Mouse (Mus musculus) embryo, embryonic 10.5 days (tissue): ENCODE measurements around the gene Eif5.
"Not testable (repeated sequence)": the region's sequence is repeated elsewhere in the genome, so short reads cannot be mapped to it uniquely, and the experiment has no call there.

Experiments
- DNase-seq: peaks from one replicate; pipeline ENCODE4 v3.0.0-alpha.2; 2015; ENCODE audit warnings: low spot score

Eif5 gene

DNA sequence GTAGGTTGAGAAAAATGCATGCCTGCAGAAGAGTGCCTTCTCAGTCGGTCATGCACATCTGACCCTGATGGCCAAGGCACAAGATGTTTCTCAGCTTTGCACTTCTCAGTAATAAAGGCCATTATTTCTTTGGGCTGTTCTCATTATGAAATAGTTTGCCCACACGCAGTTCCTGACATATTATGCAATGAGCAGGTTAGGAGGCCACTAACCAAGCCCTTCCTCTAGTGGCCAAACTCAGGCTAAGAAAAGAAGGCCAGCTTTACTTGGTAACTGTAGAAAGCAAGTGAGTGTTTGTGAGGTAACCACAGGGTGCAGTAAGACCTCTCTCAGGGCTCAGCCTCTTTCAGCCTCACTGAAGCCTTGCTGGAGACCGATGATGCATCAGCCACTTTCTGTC is 12.9 kb upstream of the Eif5 start:
- no peak for DNase-seq

DNA sequence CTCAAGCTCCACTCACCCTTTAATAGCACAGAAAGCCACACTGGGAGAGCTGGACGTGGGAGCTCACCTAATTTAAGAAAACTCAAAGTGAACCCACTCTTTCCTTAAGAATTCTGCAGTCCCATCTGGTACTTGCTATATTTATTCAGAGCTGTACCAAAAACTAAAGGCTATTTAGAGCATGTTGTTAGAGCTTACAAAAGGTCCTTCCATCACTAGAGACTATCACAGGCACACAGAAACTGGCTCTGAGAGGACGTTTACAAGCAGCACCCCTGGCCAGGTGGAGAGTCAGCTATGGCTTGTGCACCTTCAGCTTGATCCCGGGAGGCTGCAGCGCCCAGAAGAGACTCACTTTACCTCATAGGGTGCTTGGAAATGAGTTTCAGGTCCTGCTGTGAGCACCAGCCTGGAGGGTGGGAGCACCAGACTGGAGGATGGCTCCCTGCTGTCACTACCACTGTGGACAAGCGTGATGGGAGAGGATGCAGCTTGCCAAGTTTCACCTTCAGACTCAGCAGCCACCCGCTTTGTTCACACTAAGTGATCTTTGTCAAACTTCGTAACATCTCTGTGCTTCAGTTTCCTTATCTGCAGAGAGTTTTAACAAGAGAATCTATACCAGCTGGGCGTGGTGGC is 10.1 kb upstream of the Eif5 start:
- no peak for DNase-seq

DNA sequence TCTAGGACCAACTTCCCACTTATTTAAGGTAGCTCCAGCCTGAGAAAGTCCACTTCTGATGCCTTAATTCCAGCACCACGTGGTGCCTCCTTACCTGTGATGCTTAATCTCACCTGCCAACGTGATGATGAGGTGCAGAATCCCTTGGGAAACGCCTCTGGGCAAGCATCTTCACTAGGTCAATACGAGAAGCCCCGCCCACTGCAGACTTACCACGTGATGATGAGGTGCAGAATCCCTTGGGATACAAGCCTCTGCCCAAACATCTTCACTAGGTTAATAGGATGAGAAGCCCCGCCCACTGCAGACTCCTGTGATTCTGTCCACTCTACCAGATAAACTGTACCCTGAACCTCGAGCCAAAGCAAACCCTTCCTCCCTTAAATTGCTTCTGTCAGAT is 8.6 kb upstream of the Eif5 start:
- DNase-seq: no peak

GRCm38 (mm10) chr12:111533096-111533794 is 4.6 kb upstream of the Eif5 start:
- DNase-seq: no peak

GRCm38 (mm10) chr12:111535281-111535680 is 2.5 kb upstream of the Eif5 start:
- no peak for DNase-seq

DNA sequence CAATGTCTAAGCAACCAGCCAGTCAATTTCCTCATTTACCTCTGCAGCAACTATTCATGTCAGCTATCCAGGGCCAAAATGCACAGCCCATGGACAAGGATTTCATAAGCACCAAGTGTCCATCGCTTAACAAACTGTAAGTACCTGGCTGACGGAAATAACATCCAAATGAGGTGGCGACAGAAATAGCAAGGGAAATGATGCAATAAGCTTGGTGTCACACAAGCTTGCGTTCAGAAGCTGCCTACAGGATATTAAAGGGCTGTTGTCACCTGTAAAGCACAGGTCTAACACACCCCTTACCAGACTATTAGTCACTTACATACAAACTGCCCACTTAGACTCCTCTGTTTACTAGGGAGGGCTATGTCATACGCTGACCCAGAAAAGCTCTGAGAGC is 2.1 kb upstream of the Eif5 start:
- DNase-seq: no peak

GRCm38 (mm10) chr12:111536746-111537145 is 1.1 kb upstream of the Eif5 start:
- peak; percentile 25 for DNase-seq

GRCm38 (mm10) chr12:111537341-111537740 is 475 bp upstream of the Eif5 start:
- DNase-seq: peak; percentile 59

GRCm38 (mm10) chr12:111538292-111539040 is 650 bp downstream of the Eif5 start:
- peak; percentile 84 for DNase-seq

- DNase-seq: peak; percentile 24
Measured at GRCm38 (mm10) chr12:111539041-111539345, 1.2 kb downstream of the Eif5 start.

GRCm38 (mm10) chr12:111547070-111547469 is 9.3 kb downstream of the Eif5 start:
- no peak for DNase-seq

DNA sequence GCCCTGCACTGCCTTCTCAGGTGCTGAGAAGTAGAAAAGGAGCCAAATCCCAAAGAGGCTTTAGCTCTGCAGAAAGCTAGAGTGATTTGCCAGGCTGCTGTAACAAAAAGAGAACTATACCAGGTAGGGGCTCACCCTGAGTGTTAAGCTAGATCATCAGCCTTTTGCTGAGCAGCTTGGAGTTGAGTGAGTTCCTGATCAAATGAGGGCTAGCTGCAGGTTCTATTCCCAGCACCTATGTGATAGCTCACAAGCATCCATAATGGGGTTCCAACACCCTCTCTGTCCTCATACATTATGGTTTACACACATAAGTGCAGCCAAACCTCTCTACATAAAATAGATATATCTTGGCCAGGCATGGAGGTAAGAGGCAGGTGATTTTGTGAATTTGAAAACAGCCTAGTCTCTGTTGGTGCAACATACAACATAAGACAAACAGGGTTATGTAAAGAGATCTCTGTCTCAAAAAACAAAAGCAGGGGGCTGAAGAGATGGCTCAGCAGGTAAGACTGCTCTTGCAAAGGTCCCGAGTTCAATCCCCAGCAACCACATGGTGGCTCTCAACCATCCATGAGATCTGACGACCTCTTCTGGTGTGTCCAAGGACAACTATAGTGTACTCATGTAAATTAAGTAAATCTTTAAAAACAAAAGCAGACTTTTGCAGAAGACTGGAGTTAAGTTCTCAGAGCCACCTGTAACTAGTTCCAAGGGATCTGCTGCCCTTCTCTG is 10.9 kb downstream of the Eif5 start:
- DNase-seq: no peak

DNA sequence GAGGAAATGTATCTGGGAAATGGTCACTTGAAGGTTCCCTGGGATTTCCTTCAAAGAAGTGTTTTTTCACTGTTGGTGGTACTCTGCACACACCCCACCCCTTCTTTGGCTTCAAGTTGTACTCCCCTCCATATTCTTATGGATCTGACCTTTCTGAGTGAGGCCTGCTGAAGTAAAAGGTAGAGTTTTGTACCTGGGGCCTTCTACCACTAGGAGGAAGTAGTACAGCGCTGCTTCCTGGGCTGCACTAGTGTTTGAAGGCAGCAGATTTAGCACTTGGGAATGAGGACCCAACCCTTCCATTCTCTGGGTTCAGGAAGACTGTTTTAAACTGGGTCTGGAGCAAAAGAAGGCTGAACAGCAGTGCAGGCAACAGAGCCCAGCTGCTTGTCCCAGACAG is 12.9 kb downstream of the Eif5 start:
- no peak for DNase-seq

- no peak for DNase-seq
Measured at GRCm38 (mm10) chr12:111552342-111552741, 14.5 kb downstream of the Eif5 start.

DNA sequence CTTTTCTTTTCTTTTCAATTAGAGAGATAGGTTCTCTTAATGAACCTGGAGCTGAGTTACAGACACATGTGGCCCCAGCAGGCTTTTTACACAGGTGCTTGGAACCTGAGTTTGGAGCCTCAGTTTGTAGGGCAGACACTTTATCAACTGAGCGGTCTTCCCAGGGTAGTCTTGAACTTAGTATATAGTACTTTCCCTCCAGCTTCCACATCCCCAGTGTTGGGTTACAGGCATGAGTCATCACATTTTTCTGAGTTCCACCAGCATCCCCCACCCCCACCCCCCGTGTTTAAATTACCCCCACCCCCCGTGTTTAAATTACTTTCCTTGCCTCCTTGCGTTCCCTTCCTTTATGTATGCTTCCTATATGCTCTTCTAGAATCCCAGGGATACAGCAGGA is 17.5 kb downstream of the Eif5 start:
- DNase-seq: no peak

DNA sequence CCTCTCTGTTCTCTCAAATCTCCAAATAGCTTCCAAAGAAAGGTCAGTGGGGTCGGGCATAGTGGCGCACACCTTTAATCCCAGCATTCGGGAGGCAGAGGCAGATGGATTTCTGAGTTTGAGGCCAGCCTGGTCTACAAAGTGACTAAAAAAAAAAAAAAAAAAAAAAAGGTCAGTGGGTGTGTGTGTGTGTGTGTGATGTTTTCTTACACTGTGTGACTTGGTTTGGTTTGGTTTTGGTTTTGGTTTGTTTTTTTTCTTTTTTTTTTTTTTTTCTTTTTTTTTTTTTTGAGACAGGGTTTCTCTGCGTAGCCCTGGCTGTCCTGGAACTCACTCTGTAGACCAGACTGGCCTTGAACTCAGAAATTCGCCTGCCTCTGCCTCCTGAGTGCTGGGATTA is 18.1 kb downstream of the Eif5 start:
- not testable (repeated sequence) for DNase-seq

GRCm38 (mm10) chr12:111557538-111557937 is 19.7 kb downstream of the Eif5 start:
- no peak for DNase-seq

DNA sequence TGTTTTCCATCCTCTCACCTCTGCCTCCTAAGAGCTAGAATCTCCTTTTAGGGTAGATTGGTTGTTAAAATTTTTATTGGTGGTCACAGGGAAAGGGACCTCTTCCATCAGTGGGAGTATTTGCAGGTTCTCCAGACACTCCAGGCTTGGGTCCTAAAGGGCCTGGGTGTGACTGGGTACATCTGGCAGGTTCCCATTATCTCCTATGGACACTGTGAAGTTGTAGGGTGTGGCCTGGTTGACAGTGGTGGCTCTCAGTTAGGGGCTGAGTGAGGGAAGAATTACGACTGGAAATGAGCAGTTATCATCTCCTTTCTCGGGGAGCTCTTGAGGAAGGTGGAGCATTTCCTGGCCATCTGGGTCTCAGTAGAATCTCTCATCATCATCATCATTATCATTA is 20.8 kb downstream of the Eif5 start:
- DNase-seq: no peak

- DNase-seq: no peak
Measured at GRCm38 (mm10) chr12:111559647-111560258, 21.9 kb downstream of the Eif5 start.

DNA sequence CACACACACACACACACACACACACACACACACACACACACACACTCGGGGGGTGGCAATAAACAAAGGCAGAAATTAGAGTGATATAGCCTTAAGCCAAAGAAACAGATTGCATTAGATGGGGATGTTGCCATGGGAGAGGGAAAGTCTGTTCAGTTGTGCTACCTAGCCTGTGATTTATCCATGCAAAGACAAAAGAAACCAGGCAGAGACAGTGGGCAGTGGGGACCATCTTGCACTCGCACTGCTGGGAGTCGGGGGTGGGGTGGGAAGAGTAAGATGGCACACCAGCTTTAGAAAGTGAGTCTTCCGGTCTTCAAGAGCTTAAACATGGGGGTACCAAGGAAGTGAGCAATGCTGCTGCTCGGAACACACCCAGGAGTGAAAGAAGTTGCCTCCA is 22.5 kb downstream of the Eif5 start:
- no peak for DNase-seq

DNA sequence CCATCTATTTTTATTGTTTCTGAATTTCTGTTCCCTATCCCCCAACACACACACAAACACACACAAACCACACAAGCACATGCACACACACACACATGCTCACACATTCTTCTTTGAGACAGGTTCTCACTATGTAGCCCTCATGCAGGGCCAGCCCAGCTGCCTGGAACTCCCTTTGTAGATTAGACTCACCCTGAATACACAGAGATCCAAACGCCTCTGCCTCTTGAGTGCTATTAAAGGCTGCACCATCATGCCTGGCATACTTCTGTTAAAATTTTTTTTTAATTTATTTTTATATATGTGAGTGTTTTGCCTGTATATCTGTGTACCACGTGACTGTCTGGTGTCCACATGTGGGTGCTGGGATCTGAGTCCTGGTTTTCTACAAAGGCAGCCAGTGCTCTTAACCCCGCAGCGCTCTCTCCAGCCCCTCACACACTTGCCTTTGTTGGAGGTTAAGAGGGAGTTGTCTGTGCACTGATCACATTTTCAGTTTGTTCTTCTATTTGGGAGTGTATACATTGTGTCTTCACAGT is 24.5 kb downstream of the Eif5 start:
- no peak for DNase-seq

- DNase-seq: no peak
Measured at GRCm38 (mm10) chr12:111563076-111563629, 25.3 kb downstream of the Eif5 start.
